Mouse (Mus musculus): ENCODE results near the gene Anks1b. TPM values are rescaled to one million over a fixed set of nuclear protein-coding genes. Genes with fewer than 3 reads are reported as not detected.

Gene Anks1b
- polyA plus RNA-seq, 1 experiment from 2014 or later, result 52.2 TPM

- Histone ChIP-seq H3K9me3 (no peaks in the 10 kb centered on the region), H3K27ac (0 out of 2 replicates have a peak overlapping the region, but pooled peaks have one; percentile 31), H3K4me2 (no peak overlapping the region), H3K4me1 (replicated peaks) (peaks cover 49% of the 10 kb centered on the region), H3K27me3 (no peaks in the 10 kb centered on the region), H3K36me3 (no peaks in the 10 kb centered on the region), H3K4me3 (no peak overlapping the region), H3K9ac (no peak overlapping the region)
- ATAC-seq (ENCODE audit: low FRiP score), result no peak
- WGBS, result 53% methylated on average over 6 of the region's 6 CpGs
Observed at GRCm38 (mm10) chr10:90814412-90814811, 941.1 kb downstream of the Anks1b start.

GRCm38 (mm10) chr10:90818246-90818937 is 945.1 kb downstream of the Anks1b start:
- Histone ChIP-seq H3K9me3 (no peaks in the 10 kb centered on the region), H3K4me3 (no peak overlapping the region), H3K9ac (no peak overlapping the region), H3K27ac (peak overlapping the region; percentile 82), H3K4me2 (peak overlapping the region; percentile 4), H3K36me3 (no peaks in the 10 kb centered on the region), H3K4me1 (replicated peaks) (peaks cover 31% of the 10 kb centered on the region), H3K27me3 (no peaks in the 10 kb centered on the region)
- peak; percentile 40 for ATAC-seq (ENCODE audit: low FRiP score)
- 30% methylated on average over 10 of the region's 10 CpGs for WGBS

GRCm38 (mm10) chr10:90823438-90823837 is 950.1 kb downstream of the Anks1b start:
- H3K4me2 ChIP-seq, result no peak overlapping the region
- WGBS, result 14% methylated on average over 4 of the region's 4 CpGs
- H3K9ac ChIP-seq, result no peak overlapping the region
- H3K27me3 ChIP-seq, result peaks cover 19% of the 10 kb centered on the region
- H3K27ac ChIP-seq, result no peak overlapping the region
- no peak for ATAC-seq (ENCODE audit: low FRiP score)
- no peak overlapping the region for H3K4me3 ChIP-seq
- no peaks in the 10 kb centered on the region for H3K36me3 ChIP-seq
- no peaks in the 10 kb centered on the region for H3K9me3 ChIP-seq
- peaks cover 16% of the 10 kb centered on the region for H3K4me1 ChIP-seq (replicated peaks)

- WGBS, result 91% methylated on average over 2 of the region's 2 CpGs
- H3K4me2 ChIP-seq, result no peak overlapping the region
- H3K36me3 ChIP-seq, result no peaks in the 10 kb centered on the region
- peaks cover 23% of the 10 kb centered on the region for H3K27me3 ChIP-seq
- ATAC-seq (ENCODE audit: low FRiP score), result no peak
- H3K9ac ChIP-seq, result no peak overlapping the region
- no peak overlapping the region for H3K4me3 ChIP-seq
- peaks cover 16% of the 10 kb centered on the region for H3K4me1 ChIP-seq (replicated peaks)
- H3K27ac ChIP-seq, result no peak overlapping the region
- no peaks in the 10 kb centered on the region for H3K9me3 ChIP-seq
Observed at GRCm38 (mm10) chr10:90824692-90825091, 951.4 kb downstream of the Anks1b start.

GRCm38 (mm10) chr10:90826939-90827338 is 953.6 kb downstream of the Anks1b start:
- Histone ChIP-seq H3K36me3 (no peaks in the 10 kb centered on the region), H3K4me3 (no peak overlapping the region), H3K9me3 (no peaks in the 10 kb centered on the region), H3K4me1 (replicated peaks) (peaks cover 33% of the 10 kb centered on the region), H3K9ac (no peak overlapping the region), H3K27ac (no peak overlapping the region), H3K27me3 (peaks cover 31% of the 10 kb centered on the region), H3K4me2 (no peak overlapping the region)
- no peak for ATAC-seq (ENCODE audit: low FRiP score)
- WGBS, result 20% methylated on average over 4 of the region's 4 CpGs

- no peaks in the 10 kb centered on the region for H3K36me3 ChIP-seq
- no peaks in the 10 kb centered on the region for H3K9me3 ChIP-seq
- WGBS, result 1% methylated on average over 36 of the region's 73 CpGs
- peaks cover 42% of the 10 kb centered on the region for H3K4me1 ChIP-seq (replicated peaks)
- H3K27ac ChIP-seq, result peak overlapping the region; percentile 97
- H3K9ac ChIP-seq, result peak overlapping the region; percentile 84
- peak overlapping the region; percentile 74 for H3K4me2 ChIP-seq
- peak overlapping the region; percentile 65 for H3K4me3 ChIP-seq
- peak; percentile 86 for ATAC-seq (ENCODE audit: low FRiP score)
- peaks cover 35% of the 10 kb centered on the region for H3K27me3 ChIP-seq
Observed at GRCm38 (mm10) chr10:90828581-90829393, 955.5 kb downstream of the Anks1b start.

- peak overlapping the region; percentile 84 for H3K9ac ChIP-seq
- peaks cover 35% of the 10 kb centered on the region for H3K27me3 ChIP-seq
- peaks cover 47% of the 10 kb centered on the region for H3K4me1 ChIP-seq (replicated peaks)
- peak overlapping the region; percentile 74 for H3K4me2 ChIP-seq
- under 1% methylated on average over 39 of the region's 76 CpGs for WGBS
- no peaks in the 10 kb centered on the region for H3K9me3 ChIP-seq
- H3K36me3 ChIP-seq, result no peaks in the 10 kb centered on the region
- peak overlapping the region; percentile 65 for H3K4me3 ChIP-seq
- peak; percentile 90 for ATAC-seq (ENCODE audit: low FRiP score)
- H3K27ac ChIP-seq, result peak overlapping the region; percentile 97
Observed at GRCm38 (mm10) chr10:90829394-90830267, 956.3 kb downstream of the Anks1b start.

- WGBS, result under 1% methylated on average over 11 of the region's 11 CpGs
- H3K4me1 ChIP-seq (replicated peaks), result peaks cover 47% of the 10 kb centered on the region
- peaks cover 35% of the 10 kb centered on the region for H3K27me3 ChIP-seq
- H3K4me2 ChIP-seq, result peak overlapping the region; percentile 74
- no peaks in the 10 kb centered on the region for H3K9me3 ChIP-seq
- H3K36me3 ChIP-seq, result no peaks in the 10 kb centered on the region
- H3K4me3 ChIP-seq, result peak overlapping the region; percentile 65
- peak overlapping the region; percentile 84 for H3K9ac ChIP-seq
- peak overlapping the region; percentile 97 for H3K27ac ChIP-seq
- ATAC-seq (ENCODE audit: low FRiP score), result no peak
Observed at GRCm38 (mm10) chr10:90830268-90830585, 956.9 kb downstream of the Anks1b start.

- peak overlapping the region; percentile 65 for H3K4me3 ChIP-seq
- ATAC-seq (ENCODE audit: low FRiP score), result no peak
- no peaks in the 10 kb centered on the region for H3K9me3 ChIP-seq
- H3K36me3 ChIP-seq, result no peaks in the 10 kb centered on the region
- peaks cover 47% of the 10 kb centered on the region for H3K4me1 ChIP-seq (replicated peaks)
- peaks cover 35% of the 10 kb centered on the region for H3K27me3 ChIP-seq
- 2% methylated on average over 21 of the region's 21 CpGs for WGBS
- H3K4me2 ChIP-seq, result peak overlapping the region; percentile 74
- H3K9ac ChIP-seq, result peak overlapping the region; percentile 84
- peak overlapping the region; percentile 97 for H3K27ac ChIP-seq
Observed at GRCm38 (mm10) chr10:90830591-90831287, 957.4 kb downstream of the Anks1b start.

GRCm38 (mm10) chr10:90831288-90831626 is 957.9 kb downstream of the Anks1b start:
- Histone ChIP-seq H3K27ac (peak overlapping the region; percentile 97; the same call in 1 of the 2 replicates), H3K9ac (peak overlapping the region; percentile 84), H3K36me3 (no peaks in the 10 kb centered on the region), H3K4me2 (peak overlapping the region; percentile 74), H3K27me3 (peaks cover 35% of the 10 kb centered on the region), H3K4me3 (peak overlapping the region; percentile 65), H3K9me3 (no peaks in the 10 kb centered on the region), H3K4me1 (replicated peaks) (peaks cover 47% of the 10 kb centered on the region)
- 6% methylated on average over 2 of the region's 2 CpGs for WGBS
- ATAC-seq (ENCODE audit: low FRiP score), result no peak

GRCm38 (mm10) chr10:90834306-90834705 is 961.0 kb downstream of the Anks1b start:
- peaks cover 12% of the 10 kb centered on the region; the same call in 1 of the 2 replicates for H3K27me3 ChIP-seq
- peaks cover 31% of the 10 kb centered on the region for H3K4me1 ChIP-seq (replicated peaks)
- WGBS, result 44% methylated on average over 5 of the region's 5 CpGs
- H3K36me3 ChIP-seq, result no peaks in the 10 kb centered on the region
- no peaks in the 10 kb centered on the region for H3K9me3 ChIP-seq
- H3K27ac ChIP-seq, result no peak overlapping the region
- no peak overlapping the region for H3K4me3 ChIP-seq
- no peak overlapping the region for H3K4me2 ChIP-seq
- no peak overlapping the region for H3K9ac ChIP-seq
- no peak for ATAC-seq (ENCODE audit: low FRiP score)

All from hindbrain, embryonic 13.5 days (tissue).